Mouse (Mus musculus) megakaryocyte, adult 5-6 weeks (primary cell): ENCODE results near the gene Tubgcp4. TPM values are rescaled to one million over a fixed set of nuclear protein-coding genes. Genes with fewer than 3 reads are reported as not detected.

Experiments
- ATAC-seq: 2 replicates; pipeline ENCODE4 v1.8.0; 2016; ENCODE audit warnings: mild to moderate bottlenecking, inconsistent platforms; ENCODE audit not compliant: poor library complexity, severe bottlenecking
- total RNA-seq, 2 experiments: library from RNA; stranded (forward) in 1 of 2; stranded (reverse) in 1 of 2; fragments of 153-499, 151-499 nt in 1 of 2; fragments of 221-1000, 200-1000 nt in 1 of 2; gene quantifications; 2 replicates each; pipeline versions ENCODE4 v1.2.3 to v1.2.4; 2015 to 2017

Gene Tubgcp4
- total RNA-seq, 2 experiments from 2014 or later, result 42.9 to 45.5 TPM

- ATAC-seq, result no peak
Observed at GRCm38 (mm10) chr2:121188530-121188929, 18.1 kb downstream of the Tubgcp4 start.

GRCm38 (mm10) chr2:121195466-121195865 is 25.0 kb downstream of the Tubgcp4 start:
- ATAC-seq, result no peak

GRCm38 (mm10) chr2:121204276-121204675 is 33.8 kb downstream of the Tubgcp4 start:
- no peak for ATAC-seq

- ATAC-seq, result no peak
Observed at GRCm38 (mm10) chr2:121206541-121206940, 36.1 kb downstream of the Tubgcp4 start.

GRCm38 (mm10) chr2:121214491-121214890 is 44.0 kb downstream of the Tubgcp4 start:
- ATAC-seq, result no peak

GRCm38 (mm10) chr2:121219177-121219576 is 48.7 kb downstream of the Tubgcp4 start:
- no peak for ATAC-seq

GRCm38 (mm10) chr2:121219994-121220393 is 49.5 kb downstream of the Tubgcp4 start:
- no peak for ATAC-seq

GRCm38 (mm10) chr2:121223010-121223409 is 52.6 kb downstream of the Tubgcp4 start:
- no peak for ATAC-seq

- ATAC-seq, result no peak
Observed at GRCm38 (mm10) chr2:121228135-121228534, 57.7 kb downstream of the Tubgcp4 start.

- ATAC-seq, result no peak
Observed at GRCm38 (mm10) chr2:121235460-121236072, 65.1 kb downstream of the Tubgcp4 start.

- no peak for ATAC-seq
Observed at GRCm38 (mm10) chr2:121239426-121239825, 69.0 kb downstream of the Tubgcp4 start.

- no peak for ATAC-seq
Observed at GRCm38 (mm10) chr2:121244099-121244498, 73.6 kb downstream of the Tubgcp4 start.

Other genes with a start within 250 kb of the Tubgcp4 start
- 13.7 and 17.5 TPM in 2 replicates for gene Ubr1, start 199.9 kb upstream of the Tubgcp4 start, total RNA-seq (2015)
- 15.9 and 23.8 TPM in 2 replicates for gene Ubr1, start 199.9 kb upstream of the Tubgcp4 start, total RNA-seq (2017)
- gene Tmem62, start 193.6 kb upstream of the Tubgcp4 start, total RNA-seq (2015), result 6.0 and 10.4 TPM in 2 replicates
- gene Tmem62, start 193.6 kb upstream of the Tubgcp4 start, total RNA-seq (2017), result 4.5 and 8.4 TPM in 2 replicates
- gene Ccndbp1, start 162.3 kb upstream of the Tubgcp4 start, total RNA-seq (2015), result 66.8 and 74.7 TPM in 2 replicates
- 63.0 and 69.7 TPM in 2 replicates for gene Ccndbp1, start 162.3 kb upstream of the Tubgcp4 start, total RNA-seq (2017)
- 0.22 and 2.4 TPM in 2 replicates for gene Epb42, start 133.6 kb upstream of the Tubgcp4 start, total RNA-seq (2015)
- 1.9 and 4.4 TPM in 2 replicates for gene Epb42, start 133.6 kb upstream of the Tubgcp4 start, total RNA-seq (2017)
- gene Tgm5, start 84.8 kb upstream of the Tubgcp4 start, total RNA-seq (2015), result not detected in 2 replicates
- gene Tgm5, start 84.8 kb upstream of the Tubgcp4 start, total RNA-seq (2017), result not detected in 2 replicates
- not detected in 2 replicates for gene Tgm7, start 60.9 kb upstream of the Tubgcp4 start, total RNA-seq (2015)
- gene Tgm7, start 60.9 kb upstream of the Tubgcp4 start, total RNA-seq (2017), result not detected in 2 replicates
- 9.1 and 13.4 TPM in 2 replicates for gene Adal, start 30.2 kb upstream of the Tubgcp4 start, total RNA-seq (2015)
- gene Adal, start 30.2 kb upstream of the Tubgcp4 start, total RNA-seq (2017), result 6.5 and 8.5 TPM in 2 replicates
- gene Lcmt2, start 30.0 kb upstream of the Tubgcp4 start, total RNA-seq (2015), result 5.9 and 6.5 TPM in 2 replicates
- gene Lcmt2, start 30.0 kb upstream of the Tubgcp4 start, total RNA-seq (2017), result 4.2 and 6.5 TPM in 2 replicates
- 24.3 and 27.1 TPM in 2 replicates for gene Zscan29, start 471 bp downstream of the Tubgcp4 start, total RNA-seq (2015)
- gene Zscan29, start 471 bp downstream of the Tubgcp4 start, total RNA-seq (2017), result 27.0 and 37.4 TPM in 2 replicates
- 8.3 and 10.3 TPM in 2 replicates for gene Trp53bp1, start 100.8 kb downstream of the Tubgcp4 start, total RNA-seq (2015)
- gene Trp53bp1, start 100.8 kb downstream of the Tubgcp4 start, total RNA-seq (2017), result 4.6 and 7.9 TPM in 2 replicates
- gene Map1a, start 118.9 kb downstream of the Tubgcp4 start, total RNA-seq (2015), result 0.96 TPM in 1 of 2 replicates, not detected in the other
- gene Map1a, start 118.9 kb downstream of the Tubgcp4 start, total RNA-seq (2017), result 0.04 and 0.08 TPM in 2 replicates
- 4.5 and 6.5 TPM in 2 replicates for gene Ppip5k1, start 184.7 kb downstream of the Tubgcp4 start, total RNA-seq (2015)
- 8.8 and 12.5 TPM in 2 replicates for gene Ppip5k1, start 184.7 kb downstream of the Tubgcp4 start, total RNA-seq (2017)
- not detected in 2 replicates for gene Ckmt1, start 187.1 kb downstream of the Tubgcp4 start, total RNA-seq (2015)
- gene Ckmt1, start 187.1 kb downstream of the Tubgcp4 start, total RNA-seq (2017), result not detected in 2 replicates
- gene Strc, start 216.5 kb downstream of the Tubgcp4 start, total RNA-seq (2015), result not detected in 2 replicates
- gene Strc, start 216.5 kb downstream of the Tubgcp4 start, total RNA-seq (2017), result not detected in 2 replicates
- 273 and 278 TPM in 2 replicates for gene Pdia3, start 243.1 kb downstream of the Tubgcp4 start, total RNA-seq (2015)
- 222 and 236 TPM in 2 replicates for gene Pdia3, start 243.1 kb downstream of the Tubgcp4 start, total RNA-seq (2017)
- 0.98 and 2.1 TPM in 2 replicates for gene Catsper2, start 243.1 kb downstream of the Tubgcp4 start, total RNA-seq (2015)
- gene Catsper2, start 243.1 kb downstream of the Tubgcp4 start, total RNA-seq (2017), result 0.89 and 1.4 TPM in 2 replicates